Mouse (Mus musculus) bone marrow macrophage, adult 2 months (primary cell): ENCODE measurements around the gene Ylpm1.

Source experiments
- CTCF ChIP-seq: IDR thresholded peaks from 2 replicates; pipeline ENCODE4 v1.5.1; 2012; ENCODE audit warnings: low read depth, mild to moderate bottlenecking, low read length, moderate library complexity
- POLR2A ChIP-seq: IDR thresholded peaks from 2 replicates; pipeline ENCODE4 v1.6.1; 2012; ENCODE audit warnings: mild to moderate bottlenecking, low read depth, low read length, borderline replicate concordance

DNA sequence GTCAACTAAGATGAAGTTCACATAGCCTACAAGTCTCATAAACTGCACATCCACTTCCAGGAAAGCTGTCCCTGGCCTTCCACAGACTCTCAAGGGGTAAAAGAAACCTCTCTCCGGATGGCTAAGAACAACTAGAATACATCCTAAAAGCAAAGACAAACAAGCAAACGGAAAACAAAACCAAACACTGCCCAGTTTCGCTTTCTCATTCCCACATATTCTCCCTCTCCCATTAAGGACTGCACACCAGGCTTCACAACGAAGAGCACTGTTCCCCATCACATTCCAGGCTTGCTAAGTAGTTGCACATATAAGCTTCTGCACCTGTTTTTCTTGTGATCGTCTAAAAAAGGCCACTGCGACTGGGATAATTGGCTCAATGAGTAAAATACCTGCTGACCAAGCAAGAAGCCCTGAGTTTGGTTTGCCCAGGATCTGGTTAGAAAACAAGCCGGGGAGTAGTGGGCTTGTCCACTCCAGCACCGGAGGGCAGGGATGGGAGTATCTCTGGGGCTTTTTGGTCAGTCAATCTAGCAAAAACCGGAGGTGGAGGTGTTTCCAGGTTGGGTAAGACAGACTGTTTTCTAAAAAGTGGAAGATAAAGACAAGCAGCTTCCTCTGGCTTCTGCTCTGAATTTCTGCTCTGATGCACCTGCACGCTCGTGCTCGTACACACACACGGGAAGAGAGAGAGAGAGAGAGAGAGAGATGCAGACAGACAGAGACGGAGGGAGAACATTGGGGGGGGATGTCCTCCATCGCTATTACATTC lies 26.3 kb upstream of the Ylpm1 start:
- TF ChIP-seq CTCF (no peak), POLR2A (no peak)
